Mouse (Mus musculus): Measurements from ENCODE around the gene Lrrc75a.
"Not testable (repeated sequence)": the region's sequence is repeated elsewhere in the genome, so short reads cannot be mapped to it uniquely, and the experiment has no call there.

GRCm38 (mm10) chr11:62649803-62650202 is 1.5 kb upstream of the Lrrc75a start:
- not testable (repeated sequence) for TF ChIP-seq CTCF (IDR thresholded peaks at IDR 0.05; ENCODE audit: borderline replicate concordance, control insufficient read depth, extremely low read depth, insufficient read depth, low read length, poor library complexity); POLR2A (IDR thresholded peaks at IDR 0.05; ENCODE audit: control insufficient read depth, extremely low read depth, insufficient read depth, low read length, poor library complexity)
